Mouse (Mus musculus): ENCODE measurements at regions not wholly inside any gene's neighbourhood (a gene's known extent, or its start where the extent isn't known, plus 50 kb on each side); places are given as distances from the start of the nearest gene placed in this dataset.

- Histone ChIP-seq H3K27ac (ENCODE audit: low read length) (no peak overlapping the region), H3K4me1 (ENCODE audit: insufficient read depth, low read depth, low read length) (no peaks in the 10 kb centered on the region), H3K36me3 (ENCODE audit: insufficient read depth, low read length) (no peaks in the 10 kb centered on the region), H3K4me2 (replicated peaks; ENCODE audit: low read depth, low read length) (no peak overlapping the region), H3K27me3 (replicated peaks; ENCODE audit: insufficient read depth, low read length) (no peaks in the 10 kb centered on the region), H3K4me3 (ENCODE audit: low read depth, low read length) (no peak overlapping the region), H3K9ac (replicated peaks; ENCODE audit: low read depth) (no peak overlapping the region), H3K9me3 (ENCODE audit: low read length) (no peaks in the 10 kb centered on the region)
- no peak for ATAC-seq
- TF ChIP-seq EP300 (IDR thresholded peaks at IDR 0.05) (no peak), CTCF (IDR thresholded peaks at IDR 0.05) (no peak)
- DNase-seq (ENCODE audit: low spot score): no peak
- 44% methylated on average over 3 of the region's 3 CpGs for WGBS
Measured at GRCm38 (mm10) chrX:161487691-161488090, 200.4 kb downstream of the Gm15262 start.

- Histone ChIP-seq H3K9me3 (ENCODE audit: low read length) (no peaks in the 10 kb centered on the region), H3K4me1 (ENCODE audit: insufficient read depth, low read depth, low read length) (no peaks in the 10 kb centered on the region), H3K27me3 (replicated peaks; ENCODE audit: insufficient read depth, low read length) (no peaks in the 10 kb centered on the region), H3K4me3 (ENCODE audit: low read depth, low read length) (no peak overlapping the region), H3K9ac (replicated peaks; ENCODE audit: low read depth) (no peak overlapping the region), H3K4me2 (replicated peaks; ENCODE audit: low read depth, low read length) (no peak overlapping the region), H3K36me3 (ENCODE audit: insufficient read depth, low read length) (no peaks in the 10 kb centered on the region), H3K27ac (ENCODE audit: low read length) (no peak overlapping the region)
- ATAC-seq: no peak
- 53% methylated on average over 1 of the region's 1 CpGs for WGBS
- no peak for DNase-seq (ENCODE audit: low spot score)
- TF ChIP-seq EP300 (IDR thresholded peaks at IDR 0.05): no peak
- TF ChIP-seq CTCF (IDR thresholded peaks at IDR 0.05): no peak
Measured at GRCm38 (mm10) chrX:161511341-161511740, 205.5 kb upstream of the Rai2 start.

- Histone ChIP-seq H3K27me3 (replicated peaks; ENCODE audit: insufficient read depth, low read length) (no peaks in the 10 kb centered on the region), H3K36me3 (ENCODE audit: insufficient read depth, low read length) (no peaks in the 10 kb centered on the region), H3K4me3 (ENCODE audit: low read depth, low read length) (no peak overlapping the region), H3K27ac (ENCODE audit: low read length) (no peak overlapping the region), H3K4me2 (replicated peaks; ENCODE audit: low read depth, low read length) (no peak overlapping the region), H3K4me1 (ENCODE audit: insufficient read depth, low read depth, low read length) (no peaks in the 10 kb centered on the region), H3K9me3 (ENCODE audit: low read length) (no peaks in the 10 kb centered on the region), H3K9ac (replicated peaks; ENCODE audit: low read depth) (no peak overlapping the region)
- 78% methylated on average over 3 of the region's 3 CpGs for WGBS
- ATAC-seq (no peak), DNase-seq (ENCODE audit: low spot score) (no peak)
- TF ChIP-seq EP300 (IDR thresholded peaks at IDR 0.05) (no peak), CTCF (IDR thresholded peaks at IDR 0.05) (no peak)
Measured at GRCm38 (mm10) chrX:161523432-161524256, 193.2 kb upstream of the Rai2 start.

- no peak overlapping the region for H3K27ac ChIP-seq (ENCODE audit: low read length)
- TF ChIP-seq CTCF (IDR thresholded peaks at IDR 0.05) (no peak), EP300 (IDR thresholded peaks at IDR 0.05) (no peak)
- no peaks in the 10 kb centered on the region for H3K4me1 ChIP-seq (ENCODE audit: insufficient read depth, low read depth, low read length)
- ATAC-seq (no peak), DNase-seq (ENCODE audit: low spot score) (no peak)
- H3K27me3 ChIP-seq (replicated peaks; ENCODE audit: insufficient read depth, low read length): no peaks in the 10 kb centered on the region
- no peaks in the 10 kb centered on the region for H3K9me3 ChIP-seq (ENCODE audit: low read length)
- H3K4me2 ChIP-seq (replicated peaks; ENCODE audit: low read depth, low read length): no peak overlapping the region
- H3K36me3 ChIP-seq (ENCODE audit: insufficient read depth, low read length): no peaks in the 10 kb centered on the region
- no peak overlapping the region for H3K9ac ChIP-seq (replicated peaks; ENCODE audit: low read depth)
- H3K4me3 ChIP-seq (ENCODE audit: low read depth, low read length): no peak overlapping the region
- WGBS: 76% methylated on average over 3 of the region's 3 CpGs
Measured at GRCm38 (mm10) chrX:161524257-161524646, 192.6 kb upstream of the Rai2 start.

GRCm38 (mm10) chrX:161537290-161537689 is 179.6 kb upstream of the Rai2 start:
- no peaks in the 10 kb centered on the region for H3K27me3 ChIP-seq (replicated peaks; ENCODE audit: insufficient read depth, low read length)

GRCm38 (mm10) chrX:161556896-161557295 is 160.0 kb upstream of the Rai2 start:
- Histone ChIP-seq H3K9me3 (ENCODE audit: low read length) (no peaks in the 10 kb centered on the region), H3K4me2 (replicated peaks; ENCODE audit: low read depth, low read length) (no peak overlapping the region), H3K27ac (ENCODE audit: low read length) (no peak overlapping the region), H3K4me3 (ENCODE audit: low read depth, low read length) (no peak overlapping the region), H3K4me1 (ENCODE audit: insufficient read depth, low read depth, low read length) (no peaks in the 10 kb centered on the region), H3K27me3 (replicated peaks; ENCODE audit: insufficient read depth, low read length) (no peaks in the 10 kb centered on the region), H3K36me3 (ENCODE audit: insufficient read depth, low read length) (no peaks in the 10 kb centered on the region), H3K9ac (replicated peaks; ENCODE audit: low read depth) (no peak overlapping the region)
- WGBS: 61% methylated on average over 5 of the region's 5 CpGs
- TF ChIP-seq CTCF (IDR thresholded peaks at IDR 0.05): no peak
- no peak for DNase-seq (ENCODE audit: low spot score)
- ATAC-seq: no peak

More at GRCm38 (mm10) chrX:161537290-161537689, 179.6 kb upstream of the Rai2 start:
- Histone ChIP-seq H3K4me2 (replicated peaks; ENCODE audit: low read depth, low read length) (no peak overlapping the region), H3K9me3 (ENCODE audit: low read length) (no peaks in the 10 kb centered on the region), H3K4me3 (ENCODE audit: low read depth, low read length) (no peak overlapping the region), H3K27ac (ENCODE audit: low read length) (no peak overlapping the region), H3K36me3 (ENCODE audit: insufficient read depth, low read length) (no peaks in the 10 kb centered on the region), H3K4me1 (ENCODE audit: insufficient read depth, low read depth, low read length) (no peaks in the 10 kb centered on the region), H3K9ac (replicated peaks; ENCODE audit: low read depth) (no peak overlapping the region)
- TF ChIP-seq CTCF (IDR thresholded peaks at IDR 0.05) (no peak), EP300 (IDR thresholded peaks at IDR 0.05) (no peak)
- DNase-seq (ENCODE audit: low spot score) (no peak), ATAC-seq (no peak)
